Mouse (Mus musculus) Patski (cell line): ENCODE measurements around the gene Gm45717. TPM values are rescaled to one million over a fixed set of nuclear protein-coding genes. Genes with fewer than 3 reads are reported as not detected.
A peak's percentile ranks its signal among the peaks of the same experiment; 100 is the strongest.

Experiments
- ATAC-seq: fragments of 100-300 bp; one replicate; pipeline ENCODE4 v1.8.0; 2021
- CTCF ChIA-PET: fragments of 350-600 bp; sonication (Branson Sonifier 250); formaldehyde crosslinking; loops from one replicate; lab custom pipeline; 2022; ENCODE audit warnings: inconsistent platforms; lab: Charles Lee
- POLR2A ChIA-PET: fragments of 350-600 bp; sonication (Branson Sonifier 250); formaldehyde crosslinking; loops from one replicate; lab custom pipeline; 2022; ENCODE audit warnings: antibody characterized with exemption, inconsistent platforms; lab: Charles Lee
- DNase-seq: peaks from one replicate; pipeline ENCODE4 v3.0.0-alpha.2; 2011; ENCODE audit warnings: low read depth, low spot score
- H3K27me3 ChIP-seq: fragments of 371-371 bp; one replicate; pipeline ENCODE4 v1.5.1; 2021
- CTCF ChIP-seq: fragments of 100-300 bp; IDR thresholded peaks from one replicate; pipeline ENCODE4 v1.5.1; 2021
- in situ Hi-C: fragments of 300-500 bp; cut with MboI; formaldehyde crosslinking; loops from 3 replicates; pipeline ENCODE4 v1.11.1; 2018; ENCODE audit warnings: low pct_unique_long_range_greater_than_20kb, mixed read lengths
- polyA plus RNA-seq: library from polyadenylated mRNA; unstranded; gene quantifications from one replicate; pipeline ENCODE4 v1.2.3, GENCODE M21; 2021

The Gm45717 gene
- 0.50 TPM for polyA plus RNA-seq

DNA sequence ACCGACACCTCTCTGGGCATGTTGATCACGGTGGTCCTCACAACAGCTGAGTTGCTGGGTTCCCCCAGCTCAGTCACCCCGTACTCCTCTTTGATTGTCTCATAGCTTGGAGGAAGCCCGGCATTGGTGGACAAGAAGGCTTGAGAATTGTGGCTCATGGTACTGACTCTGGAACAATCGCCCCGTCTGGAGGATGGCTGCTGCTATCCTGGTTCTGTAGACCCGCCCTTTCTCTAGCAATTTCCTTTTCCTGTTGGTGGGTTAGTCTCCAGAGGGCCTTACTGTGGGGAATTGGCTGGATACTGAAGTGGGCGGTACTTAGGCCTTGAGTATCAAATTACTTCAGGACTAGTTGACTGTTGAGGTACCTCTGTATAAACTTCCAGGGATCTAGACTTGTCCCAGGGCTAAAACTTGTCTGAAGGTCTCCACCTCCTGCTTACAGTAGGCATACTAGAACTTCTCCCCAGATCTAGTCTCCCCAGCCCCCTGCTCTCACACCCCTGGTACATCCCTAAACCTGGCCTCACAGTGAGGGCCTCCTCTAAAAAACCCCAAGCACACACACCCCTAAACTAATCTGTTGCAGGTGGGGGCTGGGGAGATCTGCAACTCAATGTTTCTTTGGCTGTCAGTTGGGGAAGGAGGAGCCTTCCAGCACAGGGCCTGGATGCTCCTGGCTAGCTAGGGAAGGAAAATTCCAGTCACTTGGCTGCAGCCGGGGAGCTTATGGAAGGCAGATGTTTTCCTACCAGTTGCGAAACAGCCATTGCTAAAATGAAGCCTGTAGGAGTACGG is at the start of gene Gm45717, which contains the start of gene Ifitm2:
TSS of gene Gm45717 (minus strand) at position 180 of the 798 bp plus-strand sequence.
TSS of gene Ifitm2 (minus strand) at position 230 of the 798 bp plus-strand sequence.
- POLR2A ChIA-PET = no interaction called here
- no peak for TF ChIP-seq CTCF
- in situ Hi-C loops = loop anchor here (5.0 kb wide), 3 partner anchors 56 to 221 kb away; partner anchors contain the start of gene Ifitm3
- H3K27me3 ChIP-seq = no peaks in the 10 kb centered on the region
- CTCF ChIA-PET = interaction anchor here (0.7 to 5.1 kb wide), 4 partner anchors 14 to 108 kb away, joined by 3 to 41 read pairs (median 10); partner anchors contain the start of genes Odf3 and Pgghg
- peak; percentile 42 for DNase-seq
- ATAC-seq = peak; percentile 89

DNA sequence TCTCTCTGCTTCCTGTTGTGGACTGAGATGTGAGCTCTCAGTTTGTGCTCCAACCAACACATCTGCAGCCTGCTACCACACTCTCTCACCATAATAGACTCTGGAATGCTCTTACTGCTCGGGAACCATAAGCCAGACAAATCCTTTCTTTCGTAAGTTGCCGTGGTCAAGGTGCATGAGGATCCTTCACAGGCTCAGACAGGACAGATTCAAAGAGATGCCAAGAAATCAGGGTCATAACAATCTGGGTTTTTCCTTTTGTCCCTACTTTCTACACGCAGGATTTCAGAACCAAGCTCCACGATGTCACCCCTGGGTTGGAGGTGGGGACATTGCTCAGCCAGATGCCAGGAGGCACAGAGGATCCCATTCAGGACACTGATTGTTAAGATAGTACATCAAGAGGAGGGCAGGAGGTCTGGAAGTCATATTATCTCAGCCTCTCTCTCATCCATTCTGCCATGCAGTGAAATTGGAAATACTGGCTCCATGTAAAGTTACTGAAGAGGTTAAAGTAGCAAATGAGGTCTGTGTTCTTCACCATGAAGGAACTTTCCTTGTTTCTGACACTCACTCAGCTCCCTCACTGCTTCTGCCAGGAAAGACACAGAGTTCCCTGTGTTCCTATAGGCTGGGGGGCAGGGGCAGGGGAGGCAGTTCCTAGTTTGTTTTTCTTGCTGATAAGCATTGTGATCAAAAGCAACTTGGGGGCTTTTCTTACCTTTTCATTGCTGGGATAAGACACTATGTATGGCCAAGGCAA is 47.7 kb upstream of the Gm45717 start:
- no peak for TF ChIP-seq CTCF
- no peaks in the 10 kb centered on the region for H3K27me3 ChIP-seq
- CTCF ChIA-PET = no interaction called here
- ATAC-seq (no peak), DNase-seq (no peak)
- POLR2A ChIA-PET = no interaction called here
- in situ Hi-C loops = no loop called here

DNA sequence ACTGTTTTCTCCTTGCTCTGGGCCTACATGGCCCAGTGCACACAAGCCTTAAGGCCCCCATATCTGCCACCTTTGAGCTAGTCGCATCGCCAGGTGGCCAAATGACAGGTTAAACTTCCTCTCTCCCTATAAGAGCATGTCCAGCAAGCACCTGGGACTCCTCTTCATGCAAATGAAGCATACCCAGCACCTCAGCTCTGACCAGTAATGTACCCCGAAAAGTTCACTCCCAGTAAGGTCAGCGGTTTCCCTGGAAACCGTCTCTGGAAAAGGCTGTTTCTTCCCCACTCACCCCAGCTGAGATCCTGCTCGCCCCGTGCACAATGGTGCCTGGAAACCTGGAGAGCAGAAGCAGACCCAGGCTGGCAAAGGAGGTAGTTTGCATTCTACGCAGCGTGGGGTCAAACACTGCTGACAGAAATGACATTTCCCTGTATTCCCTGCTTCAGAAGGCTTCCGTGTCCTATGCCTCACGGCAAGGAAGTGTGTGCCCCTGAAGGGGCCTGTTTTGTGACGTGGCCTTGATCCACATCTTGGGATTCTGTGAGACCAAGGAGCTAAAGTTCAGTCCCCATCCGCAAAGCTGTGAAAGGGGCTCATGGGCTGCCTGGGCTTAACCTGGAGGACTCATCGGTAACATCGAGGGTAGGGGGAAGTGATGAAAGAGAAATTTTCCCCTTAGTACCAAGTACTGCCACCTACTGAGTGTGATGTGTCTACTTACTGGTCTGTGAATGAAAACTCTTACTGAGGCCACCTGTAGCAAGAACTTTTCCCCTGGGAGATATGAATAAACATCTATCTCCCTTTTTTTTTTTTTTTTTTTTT is 45.4 kb upstream of the Gm45717 start:
- no peak for TF ChIP-seq CTCF
- DNase-seq = no peak
- ChIA-PET POLR2A (interaction anchor here (0.6 kb wide), 1 partner anchor 893 kb away, joined by 4 read pairs; no protein-coding TSS in a partner anchor), CTCF (no interaction called here)
- ATAC-seq = no peak
- in situ Hi-C loops = no loop called here
- no peaks in the 10 kb centered on the region for H3K27me3 ChIP-seq

DNA sequence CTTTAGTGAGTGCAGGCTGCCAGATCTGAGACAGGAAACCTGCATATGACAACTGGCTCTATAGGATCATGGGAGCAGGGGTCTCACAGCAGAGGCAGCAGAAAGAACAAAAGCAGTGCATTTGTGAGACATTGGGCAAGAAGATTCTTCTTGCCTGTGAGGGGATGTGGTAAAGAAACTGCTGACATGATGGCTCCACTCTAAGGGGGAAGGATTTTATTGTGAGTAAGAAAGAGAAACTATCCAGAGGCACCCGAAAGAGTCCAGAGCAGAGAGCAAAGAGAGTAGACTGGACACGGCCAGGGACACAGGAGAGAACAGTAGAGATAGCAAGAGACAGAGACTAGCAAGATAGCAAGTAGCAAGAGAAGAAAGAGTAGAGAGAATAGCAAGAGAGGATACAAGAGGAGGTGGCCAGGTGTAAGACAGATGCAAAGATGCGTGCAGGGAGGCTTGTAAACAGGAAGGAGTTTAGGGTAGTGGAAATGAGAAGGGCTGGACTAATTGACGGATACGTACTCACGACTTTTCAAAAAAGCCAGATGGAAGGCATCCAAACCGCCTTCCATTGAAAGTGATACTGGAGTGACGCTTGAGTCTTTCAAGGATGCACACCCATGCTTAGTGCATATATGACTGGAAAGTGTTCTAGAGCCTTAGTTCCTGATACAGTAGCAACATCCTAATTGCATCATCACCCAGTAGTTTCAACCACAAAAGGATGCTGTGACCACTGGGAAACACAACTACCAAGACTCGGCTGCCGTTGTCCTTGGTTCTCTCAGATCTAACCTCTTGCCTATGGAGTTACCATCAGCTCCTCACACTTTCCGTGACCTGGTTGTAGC is 43.3 kb upstream of the Gm45717 start:
- in situ Hi-C loops = no loop called here
- ChIA-PET POLR2A (no interaction called here), CTCF (no interaction called here)
- no peak for TF ChIP-seq CTCF
- DNase-seq (no peak), ATAC-seq (no peak)
- no peaks in the 10 kb centered on the region for H3K27me3 ChIP-seq

DNA sequence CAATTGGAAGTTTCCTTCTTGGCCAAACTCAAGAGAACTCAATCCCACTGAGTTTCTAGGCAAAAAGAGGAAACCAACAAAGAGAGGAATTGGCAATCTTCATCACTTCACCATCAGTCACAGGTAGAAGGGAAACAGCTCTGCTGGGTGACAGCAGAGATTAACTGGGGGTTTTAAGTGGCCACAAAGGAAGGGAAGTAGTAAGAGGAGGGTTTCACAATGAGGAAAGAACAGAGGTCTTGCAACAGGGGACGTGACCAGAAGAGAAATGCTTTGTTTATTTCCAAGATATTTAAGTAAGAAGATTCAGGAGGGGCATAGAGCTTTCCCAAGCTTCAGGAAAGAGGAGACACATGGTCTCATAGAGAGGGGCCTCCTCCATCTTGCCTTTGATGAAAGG is 42.1 kb upstream of the Gm45717 start:
- TF ChIP-seq CTCF = no peak
- in situ Hi-C loops = no loop called here
- ChIA-PET POLR2A (no interaction called here), CTCF (no interaction called here)
- H3K27me3 ChIP-seq = no peaks in the 10 kb centered on the region
- DNase-seq (no peak), ATAC-seq (no peak)

DNA sequence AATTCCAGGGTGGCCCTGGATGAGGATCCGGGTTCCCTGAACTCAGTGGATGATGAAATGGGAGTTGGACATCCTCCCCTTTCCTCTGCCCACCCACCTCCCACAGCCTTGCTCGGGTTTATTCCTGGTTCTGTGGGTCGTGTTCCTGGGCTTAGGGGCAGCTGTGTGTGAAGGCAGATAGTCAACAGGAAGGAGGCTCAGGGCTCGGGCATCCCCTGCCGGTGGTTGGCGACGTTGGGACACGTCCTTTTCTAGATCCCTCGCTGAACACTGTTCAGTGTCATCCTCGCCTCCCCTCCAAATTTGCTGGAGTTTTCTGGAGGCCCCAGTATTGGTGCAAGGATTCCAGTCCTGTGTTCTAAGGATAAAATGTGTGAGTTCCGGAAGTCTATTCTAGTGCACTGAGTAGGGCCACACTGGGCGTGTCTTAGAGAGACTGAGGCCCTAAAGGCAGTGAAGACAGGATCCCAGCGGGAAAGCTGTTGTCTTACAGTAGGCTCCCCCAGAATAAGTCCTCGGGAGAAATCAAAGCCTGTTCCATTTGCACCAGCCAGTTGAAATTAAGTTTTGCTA is 35.5 kb upstream of the Gm45717 start:
- in situ Hi-C loops = no loop called here
- ChIA-PET POLR2A (no interaction called here), CTCF (interaction anchor here (1.9 kb wide), 1 partner anchor 32 kb away, joined by 5 read pairs; no protein-coding TSS in a partner anchor)
- no peak for ATAC-seq
- no peak for DNase-seq
- no peaks in the 10 kb centered on the region for H3K27me3 ChIP-seq
- no peak for TF ChIP-seq CTCF

DNA sequence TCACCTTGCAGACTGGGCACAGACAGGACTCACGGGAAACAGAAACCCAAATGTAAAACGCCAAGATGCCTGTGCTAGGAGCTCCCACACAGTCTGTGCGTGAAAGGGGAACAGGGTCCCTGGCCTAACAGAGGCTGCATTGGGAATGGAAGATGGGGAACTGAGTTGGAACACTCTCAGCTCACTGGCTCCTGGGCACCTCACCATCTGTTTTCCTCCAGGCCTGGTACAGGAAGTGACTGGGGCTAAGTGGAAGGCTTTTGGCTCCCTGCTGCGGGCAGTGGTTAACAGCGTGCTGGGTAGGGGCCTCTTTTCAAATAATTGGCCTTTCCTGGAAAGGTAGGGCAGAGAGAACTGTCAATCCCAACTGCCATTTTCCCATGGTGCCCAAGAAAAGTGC is 34.9 kb upstream of the Gm45717 start:
- CTCF ChIA-PET = interaction anchor here (1.1 to 1.9 kb wide), 2 partner anchors 18 to 32 kb away, joined by 3 to 5 read pairs; no protein-coding TSS in a partner anchor
- in situ Hi-C loops = no loop called here
- ATAC-seq (no peak), DNase-seq (no peak)
- POLR2A ChIA-PET = no interaction called here
- H3K27me3 ChIP-seq = no peaks in the 10 kb centered on the region
- no peak for TF ChIP-seq CTCF

DNA sequence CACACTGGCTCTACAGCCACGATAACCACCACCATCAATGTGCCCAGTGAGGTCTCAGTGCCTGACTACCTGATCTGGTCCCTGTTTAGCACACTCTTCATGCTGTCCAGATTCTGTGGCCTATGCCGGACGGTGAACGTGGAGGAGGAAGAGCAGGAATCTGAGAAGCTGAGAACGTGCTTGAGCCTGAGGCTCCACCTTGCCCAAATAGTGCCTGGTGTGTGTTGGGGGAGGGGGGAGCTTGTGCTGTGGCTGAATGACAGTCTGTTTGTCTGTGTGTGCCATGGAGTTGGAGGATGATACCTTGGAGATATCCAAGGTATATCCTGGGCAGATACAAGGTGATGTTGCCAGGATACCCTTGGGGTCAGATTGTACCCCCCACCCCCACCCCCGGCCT is 34.4 kb upstream of the Gm45717 start:
- POLR2A ChIA-PET = no interaction called here
- ATAC-seq (no peak), DNase-seq (no peak)
- H3K27me3 ChIP-seq = no peaks in the 10 kb centered on the region
- TF ChIP-seq CTCF = no peak
- in situ Hi-C loops = no loop called here
- CTCF ChIA-PET = interaction anchor here (1.0 to 1.9 kb wide), 3 partner anchors 19 to 31 kb away, joined by 3 to 5 read pairs (median 3); no protein-coding TSS in a partner anchor

DNA sequence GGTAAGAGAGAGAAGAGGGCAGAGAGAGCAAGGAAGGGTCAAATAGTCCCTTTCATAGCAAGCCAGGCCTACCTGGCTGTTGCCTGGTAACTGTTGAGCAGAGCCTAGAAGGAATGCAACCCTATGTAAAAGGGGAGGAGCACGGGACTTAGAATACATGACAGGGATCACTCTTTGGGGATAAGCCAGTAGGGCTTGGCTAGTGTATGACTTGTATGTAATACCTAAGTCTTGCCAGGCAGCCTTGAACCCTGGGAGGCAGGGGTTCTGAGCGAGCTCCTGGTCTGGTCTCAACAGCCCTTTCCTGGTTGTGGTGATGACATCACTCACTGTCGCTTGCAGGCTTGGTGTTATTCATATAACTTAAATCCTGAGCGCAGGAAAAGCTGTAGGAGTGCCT is 33.3 kb upstream of the Gm45717 start:
- TF ChIP-seq CTCF = no peak
- no peak for ATAC-seq
- ChIA-PET CTCF (no interaction called here), POLR2A (no interaction called here)
- no peaks in the 10 kb centered on the region for H3K27me3 ChIP-seq
- in situ Hi-C loops = no loop called here
- no peak for DNase-seq
